Mouse (Mus musculus) cerebellum, adult 11-12 months (tissue): ENCODE results near the gene Npr3.

ENCODE experiments used
- DNase-seq: peaks from one replicate; pipeline ENCODE4 v3.0.0; 2022

Gene Npr3

GRCm38 (mm10) chr15:11906571-11907531 is at the start of gene Npr3:
TSS of gene Npr3 (minus strand) at chr15:11907287.
- no peak for DNase-seq

GRCm38 (mm10) chr15:11956129-11956528 is 49.0 kb upstream of the Npr3 start:
- DNase-seq: no peak

GRCm38 (mm10) chr15:11954190-11954589 is 47.1 kb upstream of the Npr3 start:
- DNase-seq: no peak

- no peak for DNase-seq
Observed at GRCm38 (mm10) chr15:11952159-11952558, 45.1 kb upstream of the Npr3 start.

GRCm38 (mm10) chr15:11951181-11951580 is 44.1 kb upstream of the Npr3 start:
- DNase-seq: no peak

GRCm38 (mm10) chr15:11950144-11950543 is 43.1 kb upstream of the Npr3 start:
- no peak for DNase-seq

- DNase-seq: no peak
Observed at GRCm38 (mm10) chr15:11949490-11949889, 42.4 kb upstream of the Npr3 start.

GRCm38 (mm10) chr15:11940855-11941254 is 33.8 kb upstream of the Npr3 start:
- DNase-seq: no peak

- no peak for DNase-seq
Observed at GRCm38 (mm10) chr15:11927742-11928141, 20.7 kb upstream of the Npr3 start.

- no peak for DNase-seq
Observed at GRCm38 (mm10) chr15:11914101-11914500, 7.0 kb upstream of the Npr3 start.

GRCm38 (mm10) chr15:11909875-11910274 is 2.8 kb upstream of the Npr3 start:
- DNase-seq: no peak

- DNase-seq: no peak
Observed at GRCm38 (mm10) chr15:11908166-11908565, 1.1 kb upstream of the Npr3 start.

- DNase-seq: no peak
Observed at GRCm38 (mm10) chr15:11906021-11906570, 991 bp downstream of the Npr3 start.

- DNase-seq: no peak
Observed at GRCm38 (mm10) chr15:11904848-11905672, 2.0 kb downstream of the Npr3 start.

GRCm38 (mm10) chr15:11904043-11904847 is 2.8 kb downstream of the Npr3 start:
- DNase-seq: no peak

- no peak for DNase-seq
Observed at GRCm38 (mm10) chr15:11903196-11904042, 3.7 kb downstream of the Npr3 start.

- no peak for DNase-seq
Observed at GRCm38 (mm10) chr15:11897617-11898016, 9.5 kb downstream of the Npr3 start.

GRCm38 (mm10) chr15:11897162-11897561 is 9.9 kb downstream of the Npr3 start:
- DNase-seq: no peak

- no peak for DNase-seq
Observed at GRCm38 (mm10) chr15:11893969-11894368, 13.1 kb downstream of the Npr3 start.

GRCm38 (mm10) chr15:11891395-11891794 is 15.7 kb downstream of the Npr3 start:
- no peak for DNase-seq

GRCm38 (mm10) chr15:11882508-11883205 is 24.4 kb downstream of the Npr3 start:
- DNase-seq: no peak
